Mouse (Mus musculus) olfactory bulb, adult 2 months (tissue): ENCODE data around the gene Lca5l.

Source experiments
- CTCF ChIP-seq: fragments of 200-500 bp; IDR thresholded peaks from 2 replicates; pipeline ENCODE4 v1.5.1; 2012; ENCODE audit warnings: low read depth, mild to moderate bottlenecking, low read length, moderate library complexity; ENCODE audit not compliant: insufficient read depth
- POLR2A ChIP-seq: fragments of 200-500 bp; IDR thresholded peaks from 2 replicates; pipeline ENCODE4 v1.6.1; 2012; ENCODE audit warnings: mild to moderate bottlenecking, low read depth, low read length, moderate library complexity; ENCODE audit not compliant: insufficient read depth

DNA sequence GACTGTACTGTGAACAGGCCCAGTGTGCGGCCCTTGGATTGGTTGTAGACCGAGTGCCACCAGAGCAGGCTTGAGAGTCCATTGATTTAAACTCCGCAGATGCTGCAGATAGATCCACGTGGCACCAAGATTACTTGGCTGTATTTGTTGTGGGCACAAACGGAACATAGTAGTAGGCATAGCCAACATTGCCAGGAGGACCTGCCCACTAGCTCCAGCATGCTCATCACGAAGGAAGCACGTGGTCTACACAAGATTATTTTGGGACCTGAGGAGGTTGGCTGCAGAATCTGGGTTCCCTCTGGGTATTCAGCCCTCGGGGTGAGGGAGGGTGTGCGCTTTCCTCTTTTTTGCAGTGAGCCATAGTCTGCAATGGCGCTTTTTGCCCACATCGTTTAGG, 34.9 kb downstream of the Lca5l start:
- TF ChIP-seq POLR2A = no peak
- no peak for TF ChIP-seq CTCF
